Mouse (Mus musculus) midbrain, embryonic 12.5 days (tissue): Measurements from ENCODE around the gene Rasd2. TPM values are rescaled to one million over a fixed set of nuclear protein-coding genes. Genes with fewer than 3 reads are reported as not detected.

Experiments used
- ATAC-seq: fragments of 200-750 bp; cut with Nextera tagmentation; 2 replicates; pipeline ENCODE4 v1.8.0; 2017; ENCODE audit warnings: low read depth, moderate TSS enrichment, moderate library complexity; ENCODE audit not compliant: low FRiP score
- H3K27ac ChIP-seq: fragments of 300-500 bp; sonication (generic); replicated peaks from 2 replicates; pipeline ENCODE4 v1.5.1; 2016; ENCODE audit warnings: mild to moderate bottlenecking
- H3K27me3 ChIP-seq: fragments of 300-500 bp; sonication (generic); 2 replicates; pipeline ENCODE4 v1.6.1; 2016; ENCODE audit warnings: mild to moderate bottlenecking
- H3K36me3 ChIP-seq: fragments of 300-500 bp; sonication (generic); 2 replicates; pipeline ENCODE4 v1.6.1; 2016
- H3K4me1 ChIP-seq: fragments of 300-500 bp; sonication (generic); 2 replicates; pipeline ENCODE4 v1.6.1; 2016
- H3K4me2 ChIP-seq: fragments of 300-500 bp; sonication (generic); replicated peaks from 2 replicates; pipeline ENCODE4 v1.6.1; 2016; ENCODE audit warnings: mild to moderate bottlenecking, moderate library complexity
- H3K4me3 ChIP-seq: fragments of 300-500 bp; sonication (generic); 2 replicates; pipeline ENCODE4 v1.5.1; 2016; ENCODE audit warnings: mild to moderate bottlenecking
- H3K9ac ChIP-seq: fragments of 300-500 bp; sonication (generic); replicated peaks from 2 replicates; pipeline ENCODE4 v1.6.1; 2016; ENCODE audit warnings: mild to moderate bottlenecking, moderate library complexity
- H3K9me3 ChIP-seq: fragments of 300-500 bp; sonication (generic); 2 replicates; pipeline ENCODE4 v1.6.1; 2016; ENCODE audit warnings: mild to moderate bottlenecking
- WGBS: fragments of 180-500 bp; shearing (Covaris S2); methylation state at CpG from one replicate; pipeline ENCODE4 v1.1.7; 2016; 5-methylcytosine and 5-hydroxymethylcytosine counted together
- polyA plus RNA-seq: library from polyadenylated mRNA; unstranded; fragments of >200 nt; fragmentation: Nextera tagmentation; extraction: Ambion mirVana; gene quantifications from 2 replicates; pipeline ENCODE4 v1.2.1, GENCODE M21; 2016

Rasd2 gene
- polyA plus RNA-seq, 1 experiment from 2014 or later = 0.22 TPM

DNA sequence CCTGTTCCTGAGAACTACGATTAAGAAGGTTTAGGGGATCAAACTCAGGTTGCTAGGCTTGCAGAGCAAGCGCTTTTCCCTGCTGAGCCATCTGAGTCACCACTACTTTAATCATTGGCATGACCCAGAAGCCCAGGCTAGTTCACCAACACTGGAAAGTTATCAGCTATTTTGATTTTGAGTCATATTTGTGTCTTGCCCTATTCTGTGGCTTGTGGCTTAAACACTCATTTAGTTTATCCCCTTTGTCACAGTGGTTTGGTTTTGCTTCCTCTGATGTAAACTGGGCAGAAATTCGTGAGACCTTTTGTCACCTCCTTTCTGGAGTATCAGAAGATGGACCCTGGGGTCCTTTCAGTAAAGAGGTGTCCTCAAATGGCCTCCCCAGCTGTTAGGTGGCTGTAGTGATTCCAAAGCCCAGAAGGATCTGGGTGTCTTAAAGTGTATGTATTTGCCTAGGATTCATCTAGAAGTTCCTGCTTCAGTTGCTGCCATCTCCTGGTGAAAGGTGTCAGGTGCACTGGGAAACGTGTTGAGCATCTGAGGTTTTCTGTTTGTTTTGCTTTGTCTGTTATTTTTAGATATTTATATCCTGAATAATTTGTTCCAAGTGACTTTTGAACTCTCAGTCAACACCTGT, 20.3 kb downstream of the Rasd2 start:
- Histone ChIP-seq H3K27ac (no peak overlapping the region), H3K4me3 (no peak overlapping the region), H3K9ac (no peak overlapping the region), H3K27me3 (no peaks in the 10 kb centered on the region), H3K36me3 (no peaks in the 10 kb centered on the region), H3K9me3 (no peaks in the 10 kb centered on the region), H3K4me1 (no peaks in the 10 kb centered on the region), H3K4me2 (no peak overlapping the region)
- WGBS = 61% methylated on average over 4 of the region's 4 CpGs
- no peak for ATAC-seq

DNA sequence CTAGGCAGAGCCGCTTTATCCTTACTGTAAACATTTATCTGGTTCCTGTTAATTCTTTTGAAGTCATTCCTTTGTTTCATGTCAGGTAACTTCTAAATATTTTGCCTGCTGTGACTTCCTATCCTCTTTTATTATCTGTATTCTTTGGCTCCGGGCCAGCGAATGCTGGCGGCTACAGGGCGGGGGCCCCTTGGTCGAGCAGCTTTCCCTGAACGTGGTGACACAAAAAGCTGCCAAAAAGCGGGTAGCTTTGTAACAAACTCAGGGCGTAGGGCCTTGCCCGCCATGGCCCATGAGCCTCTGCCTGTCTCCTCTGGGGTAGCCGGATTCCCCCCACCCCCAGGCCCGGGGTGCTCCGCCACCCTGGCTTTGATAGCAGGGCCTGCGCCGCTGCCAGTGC, 33.6 kb downstream of the Rasd2 start:
- H3K9me3 ChIP-seq = peaks cover 6% of the 10 kb centered on the region
- WGBS = 94% methylated on average over 15 of the region's 15 CpGs
- H3K4me3 ChIP-seq = no peak overlapping the region
- no peaks in the 10 kb centered on the region for H3K4me1 ChIP-seq
- no peaks in the 10 kb centered on the region for H3K36me3 ChIP-seq
- H3K27me3 ChIP-seq = no peaks in the 10 kb centered on the region
- H3K27ac ChIP-seq = no peak overlapping the region
- H3K4me2 ChIP-seq = no peak overlapping the region
- no peak overlapping the region for H3K9ac ChIP-seq
- ATAC-seq = no peak

DNA sequence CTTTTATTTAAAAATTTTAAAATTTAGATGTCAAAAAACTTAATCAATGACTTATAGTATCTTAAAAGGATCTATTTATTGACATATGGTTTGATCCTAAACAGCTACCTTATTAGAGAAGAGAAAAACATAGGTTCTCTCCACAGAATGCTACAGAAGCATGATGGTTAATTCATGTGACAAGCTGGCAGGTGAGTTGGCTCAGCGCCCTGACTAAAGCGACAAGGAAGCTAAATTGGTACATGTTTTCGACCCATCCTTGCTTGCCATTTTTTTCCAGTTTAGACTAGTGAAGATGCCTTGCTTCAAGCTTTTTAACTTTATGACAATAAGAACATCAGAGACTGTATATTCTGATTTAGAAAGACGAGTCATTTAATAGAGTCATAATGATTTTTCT, 35.4 kb downstream of the Rasd2 start:
- Histone ChIP-seq H3K27me3 (no peaks in the 10 kb centered on the region), H3K27ac (no peak overlapping the region), H3K4me2 (no peak overlapping the region), H3K36me3 (no peaks in the 10 kb centered on the region), H3K9ac (no peak overlapping the region), H3K4me1 (no peaks in the 10 kb centered on the region), H3K9me3 (peaks cover 6% of the 10 kb centered on the region), H3K4me3 (no peak overlapping the region)
- 93% methylated on average over 4 of the region's 4 CpGs for WGBS
- no peak for ATAC-seq

DNA sequence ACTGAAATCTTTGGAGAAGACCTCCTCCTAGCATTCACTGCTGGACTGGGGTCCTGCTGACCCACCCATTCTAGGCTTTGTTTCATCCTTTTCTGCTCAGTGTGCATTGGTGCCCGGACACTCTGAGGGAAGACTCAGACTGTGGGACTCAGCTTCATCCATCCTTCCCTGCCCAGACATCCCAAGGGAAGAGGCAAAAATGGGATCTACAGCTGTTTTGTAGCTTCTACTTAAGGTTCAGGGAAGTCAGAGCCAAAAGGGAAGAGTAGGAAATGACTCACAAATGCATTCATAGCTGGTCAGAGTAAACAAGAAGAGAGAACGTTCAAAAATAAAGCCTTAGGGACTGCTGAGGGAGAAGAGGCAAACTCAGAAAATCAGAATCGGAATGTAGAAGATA, 40.3 kb downstream of the Rasd2 start:
- Histone ChIP-seq H3K9me3 (no peaks in the 10 kb centered on the region), H3K4me2 (no peak overlapping the region), H3K4me1 (no peaks in the 10 kb centered on the region), H3K27ac (no peak overlapping the region), H3K27me3 (no peaks in the 10 kb centered on the region), H3K4me3 (no peak overlapping the region), H3K36me3 (no peaks in the 10 kb centered on the region), H3K9ac (no peak overlapping the region)
- WGBS = 83% methylated on average over 3 of the region's 3 CpGs
- ATAC-seq = no peak

DNA sequence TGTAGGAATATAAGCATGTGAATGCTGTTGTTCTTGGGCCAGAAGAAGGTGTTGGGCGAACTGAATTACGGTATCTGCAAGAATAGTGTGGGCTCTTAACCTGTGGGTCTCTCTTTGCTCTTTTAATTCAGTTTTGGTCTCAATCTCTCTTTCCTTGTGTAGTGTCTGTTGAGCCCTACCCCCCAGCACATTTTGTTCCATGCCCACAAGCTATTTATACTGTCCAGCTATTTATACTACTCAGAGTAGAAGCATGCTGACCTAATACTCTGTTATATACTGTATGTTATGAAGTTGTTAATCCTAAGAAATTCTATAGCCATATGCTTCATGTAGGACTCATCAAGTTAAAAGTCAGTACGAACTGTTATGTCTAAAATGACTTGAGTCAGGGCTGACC, 41.9 kb downstream of the Rasd2 start:
- Histone ChIP-seq H3K27me3 (no peaks in the 10 kb centered on the region), H3K9me3 (no peaks in the 10 kb centered on the region), H3K4me2 (no peak overlapping the region), H3K4me1 (no peaks in the 10 kb centered on the region), H3K9ac (no peak overlapping the region), H3K36me3 (no peaks in the 10 kb centered on the region), H3K4me3 (no peak overlapping the region), H3K27ac (no peak overlapping the region)
- 94% methylated on average over 3 of the region's 3 CpGs for WGBS
- ATAC-seq = no peak

DNA sequence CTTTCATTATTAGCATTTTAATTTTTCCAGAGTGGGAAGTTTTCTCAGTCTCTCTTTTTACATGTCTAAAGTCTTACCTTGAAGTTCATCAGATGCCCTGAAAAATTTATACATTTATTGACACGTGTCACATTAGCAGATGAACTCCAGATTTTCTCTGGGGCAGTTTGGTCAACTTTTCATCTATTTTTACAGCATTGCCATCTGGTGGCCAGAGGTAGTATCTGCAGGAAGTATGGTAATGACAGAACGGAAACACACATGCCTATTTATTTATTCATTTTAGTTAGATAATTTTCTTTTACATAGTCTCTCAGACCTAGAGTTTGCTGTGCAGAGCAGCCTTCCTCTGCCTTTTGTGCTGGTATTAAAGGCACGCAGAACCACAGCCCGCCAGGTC, 58.4 kb downstream of the Rasd2 start:
- Histone ChIP-seq H3K9ac (no peak overlapping the region), H3K9me3 (peaks cover 7% of the 10 kb centered on the region), H3K4me2 (no peak overlapping the region), H3K36me3 (no peaks in the 10 kb centered on the region), H3K4me3 (no peak overlapping the region), H3K27ac (no peak overlapping the region), H3K27me3 (no peaks in the 10 kb centered on the region), H3K4me1 (no peaks in the 10 kb centered on the region)
- 39% methylated on average over 4 of the region's 4 CpGs for WGBS
- ATAC-seq = no peak

Other genes with a start within 250 kb of the Rasd2 start
- gene Hmgxb4, start 220.6 kb upstream of the Rasd2 start, polyA plus RNA-seq = 41.8 and 47.9 TPM in 2 replicates
- gene Tom1, start 180.2 kb upstream of the Rasd2 start, polyA plus RNA-seq = 25.6 and 26.5 TPM in 2 replicates
- 14.9 and 15.5 TPM in 2 replicates for gene Hmox1, start 120.3 kb upstream of the Rasd2 start, polyA plus RNA-seq
- gene Mcm5, start 104.4 kb upstream of the Rasd2 start, polyA plus RNA-seq = 139 and 152 TPM in 2 replicates
- gene Gm10358, start 192.6 kb downstream of the Rasd2 start, polyA plus RNA-seq = not detected in 2 replicates
- not detected in 2 replicates for gene Iqcm, start 234.8 kb downstream of the Rasd2 start, polyA plus RNA-seq